ENCODE assay signal across 9 mouse cellular contexts in the genomic region with DNA sequence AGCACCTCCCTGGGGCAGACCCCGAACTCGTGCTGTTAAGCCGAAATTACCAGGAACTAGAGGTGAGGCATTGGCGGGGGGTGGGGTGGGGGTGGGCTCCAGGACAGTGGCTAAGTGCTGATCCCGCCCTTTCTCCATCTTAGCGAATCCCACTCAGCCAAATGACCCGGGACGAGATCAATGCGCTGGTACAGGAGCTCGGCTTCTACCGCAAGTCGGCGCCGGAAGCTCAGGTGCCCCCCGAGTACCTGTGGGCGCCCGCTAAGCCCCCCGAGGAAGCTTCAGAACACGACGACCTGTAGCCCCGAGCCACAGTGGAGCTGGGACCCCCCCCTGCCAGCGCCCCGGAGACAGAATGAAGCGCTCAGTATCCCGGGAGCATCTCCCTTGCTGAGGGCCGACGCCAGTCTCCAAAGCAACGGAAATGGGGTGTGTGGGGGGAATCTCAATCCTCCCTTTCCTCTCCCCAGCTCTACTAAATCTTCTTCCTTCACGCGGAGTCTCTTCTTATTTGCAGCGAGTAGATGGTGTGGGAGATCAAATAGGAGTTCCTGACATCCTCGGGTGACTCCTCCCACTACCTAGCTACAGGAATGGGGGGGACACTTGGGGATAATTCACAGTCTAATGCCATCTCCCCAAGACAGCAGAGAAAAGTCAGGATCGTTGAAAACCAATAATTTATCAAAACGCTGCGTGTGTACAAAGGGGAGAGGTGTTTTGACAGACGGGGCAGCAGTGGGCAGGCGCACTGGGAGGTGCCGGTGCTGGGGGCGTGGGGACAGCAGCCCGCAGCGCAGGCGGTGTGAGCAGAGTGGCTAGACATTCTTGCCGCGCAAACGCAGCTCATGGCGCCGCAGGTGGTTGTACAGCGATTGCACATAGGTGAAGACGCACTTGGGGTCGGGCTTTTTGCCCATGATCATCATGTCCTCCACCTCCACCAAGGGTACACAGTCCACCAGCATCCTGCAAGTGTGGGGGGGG. TPM values are rescaled to one million over a fixed set of nuclear protein-coding genes. Genes with fewer than 3 reads are reported as not detected.
A peak's percentile ranks its signal among the peaks of the same experiment; 100 is the strongest.
DNase-seq lines count a peak whose midpoint lies in the region; ATAC-seq and TF ChIP-seq lines count a peak whose summit lies in the region.
"Had no signal": no experiment of that assay in that cellular context is flagged by ENCODE, and none has a peak within 500 bp of the region (broad histone marks: within the 10 kb centered on the region; RNA-seq: fewer than 3 reads in every experiment).

No protein-coding gene starts in this region.

- no peaks in the 10 kb centered on the region for H3K27me3 ChIP-seq in kidney, adult 2 months (replicated peaks; ENCODE audit: control insufficient read depth, insufficient read depth, low read length)

- H3K27ac ChIP-seq in brown adipose tissue, adult 24 weeks (replicated peaks; ENCODE audit: low read depth, low read length), result no peak overlapping the region
- H3K27ac ChIP-seq in kidney, adult 2 months (ENCODE audit: insufficient read depth, low read depth, low read length), result no peak overlapping the region

- peak; percentile 37 for ATAC-seq in megakaryocyte progenitor cell, adult 5-6 weeks (replicated peaks; ENCODE audit: poor library complexity)

- H3K4me1 ChIP-seq in brown adipose tissue, adult 24 weeks (ENCODE audit: control insufficient read depth, insufficient read depth, insufficient read length, low read length), result 0 out of 2 replicates have a peak, but pooled peaks cover 3% of the 10 kb centered on the region
- peaks cover 9% of the 10 kb centered on the region for H3K4me1 ChIP-seq in kidney, adult 2 months (ENCODE audit: control insufficient read depth, insufficient read depth, low read length)

- peaks cover 13% of the 10 kb centered on the region for H3K36me3 ChIP-seq in kidney, adult 2 months (ENCODE audit: control insufficient read depth, insufficient read depth, low read length)
- H3K36me3 ChIP-seq: G1E had no signal

- no peak for TF ChIP-seq CTCF in kidney, adult 2 months (conservative IDR thresholded peaks at IDR 0.05; ENCODE audit: insufficient read depth, insufficient read length, low read depth, low read length)

- H3K4me3 ChIP-seq in brown adipose tissue, adult 24 weeks (ENCODE audit: insufficient read depth, low read depth, low read length), result peak overlapping the region; percentile 34
- H3K4me3 ChIP-seq in kidney, adult 2 months (ENCODE audit: insufficient read depth, low read depth, low read length), result no peak overlapping the region

- 5% methylated on average over 50 of the region's 50 CpGs for WGBS in kidney, adult 2 months

- TF ChIP-seq POLR2A in kidney, adult 2 months (IDR thresholded peaks at IDR 0.05; ENCODE audit: low read depth, low read length), result peak; percentile 80

- DNase-seq in gastrocnemius, postnatal 10 days, result peak; percentile 61
- no peak for DNase-seq in gastrocnemius, postnatal 25 days
- DNase-seq in forelimb bud, embryonic 11.5 days (ENCODE audit: low read depth, low spot score), result peak; percentile 41
- DNase-seq in kidney, adult 2 months, result peak; percentile 59
- DNase-seq in thymus, postnatal 25 days, result peak; percentile 15
- no peak for DNase-seq in spleen, adult 18-20 months

RNA-seq across cellular contexts. Expression of a gene that starts 2.7 kb away (rescaled TPM):
- 10 to 100 TPM; 44.4 to 56.3 TPM for total RNA-seq in gastrocnemius, postnatal 10 days (2021)
- total RNA-seq in gastrocnemius, postnatal 25 days (2021), result 10 to 100 TPM; 15.1 to 19.6 TPM
- polyA plus RNA-seq in brown adipose tissue, adult 24 weeks (2012; ENCODE audit: insufficient read depth, insufficient read length, missing spikeins), result 15.9 and 19.1 TPM in 2 replicates
- polyA plus RNA-seq in kidney, adult 2 months (2012; rRNA removed), result 136 and 163 TPM in 2 replicates
- total RNA-seq in megakaryocyte progenitor cell, adult 5-6 weeks (2015), result 17.8 and 17.9 TPM in 2 replicates
- total RNA-seq in megakaryocyte progenitor cell, adult 5-6 weeks (2017), result 11.8 and 23.4 TPM in 2 replicates
- total RNA-seq: G1E had no signal
- polyA plus RNA-seq: G1E had no signal

RNA-seq across cellular contexts. Expression of a gene that starts 12.5 kb away (rescaled TPM):
- total RNA-seq in gastrocnemius, postnatal 10 days (2021), result 1 to 10 TPM; 1.8 to 2.2 TPM
- total RNA-seq in gastrocnemius, postnatal 25 days (2021), result 1 to 10 TPM; 5.6 TPM
- not detected in 2 replicates for polyA plus RNA-seq in brown adipose tissue, adult 24 weeks (2012; ENCODE audit: insufficient read depth, insufficient read length, missing spikeins)
- polyA plus RNA-seq in kidney, adult 2 months (2012; rRNA removed), result 24.0 and 28.0 TPM in 2 replicates
- 1.3 and 1.5 TPM in 2 replicates for total RNA-seq in megakaryocyte progenitor cell, adult 5-6 weeks (2015)
- total RNA-seq in megakaryocyte progenitor cell, adult 5-6 weeks (2017), result 0.17 and 0.21 TPM in 2 replicates
- polyA plus RNA-seq: G1E had no signal

RNA-seq across cellular contexts. Expression of a gene that starts 23.3 kb away (rescaled TPM):
- 100 to 1,000 TPM; 182 to 198 TPM for total RNA-seq in gastrocnemius, postnatal 10 days (2021)
- 10 to 100 TPM; 80.8 to 97.3 TPM for total RNA-seq in gastrocnemius, postnatal 25 days (2021)
- polyA plus RNA-seq in brown adipose tissue, adult 24 weeks (2012; ENCODE audit: insufficient read depth, insufficient read length, missing spikeins), result 12.2 and 21.8 TPM in 2 replicates
- 52.3 and 57.2 TPM in 2 replicates for polyA plus RNA-seq in kidney, adult 2 months (2012; rRNA removed)
- total RNA-seq in megakaryocyte progenitor cell, adult 5-6 weeks (2015), result 11.7 and 12.5 TPM in 2 replicates
- total RNA-seq in megakaryocyte progenitor cell, adult 5-6 weeks (2017), result 7.1 and 8.9 TPM in 2 replicates
- total RNA-seq: G1E had no signal
- polyA plus RNA-seq: G1E had no signal

RNA-seq across cellular contexts. Expression of a gene that starts 29.1 kb away (rescaled TPM):
- under 1 TPM in 1 of 2 experiments, not detected in 1; 0.09 TPM for total RNA-seq in gastrocnemius, postnatal 10 days (2021)
- not detected for total RNA-seq in gastrocnemius, postnatal 25 days (2021)
- not detected in 2 replicates for polyA plus RNA-seq in brown adipose tissue, adult 24 weeks (2012; ENCODE audit: insufficient read depth, insufficient read length, missing spikeins)
- 0.19 and 0.27 TPM in 2 replicates for polyA plus RNA-seq in kidney, adult 2 months (2012; rRNA removed)
- not detected in 2 replicates for total RNA-seq in megakaryocyte progenitor cell, adult 5-6 weeks (2015)
- 0.10 TPM in 1 of 2 replicates, not detected in the other for total RNA-seq in megakaryocyte progenitor cell, adult 5-6 weeks (2017)
- polyA plus RNA-seq: G1E had no signal

Comparison
In these comparisons a context has a peak if more than half of its experiments do, and no peak if none do; other contexts are left out.
1. DNase-seq: peak in gastrocnemius, postnatal 10 days (single experiment), forelimb bud, embryonic 11.5 days (single experiment), kidney, adult 2 months (single experiment) and thymus, postnatal 25 days (single experiment); none in gastrocnemius, postnatal 25 days (single experiment) and spleen, adult 18-20 months (0 of 2).
2. RNA of a gene that starts 23.3 kb away (total RNA-seq): 182 to 198 TPM in gastrocnemius, postnatal 10 days and 80.8 to 97.3 TPM in gastrocnemius, postnatal 25 days; 7.1 to 12.5 TPM in megakaryocyte progenitor cell, adult 5-6 weeks; every median in the first group is over 4 times any median in the second.